Mouse (Mus musculus): ENCODE measurements around the gene Rreb1. TPM values are rescaled to one million over a fixed set of nuclear protein-coding genes. Genes with fewer than 3 reads are reported as not detected.

Gene Rreb1
- polyA plus RNA-seq, 1 experiment from 2014 or later, result 2.0 TPM

DNA sequence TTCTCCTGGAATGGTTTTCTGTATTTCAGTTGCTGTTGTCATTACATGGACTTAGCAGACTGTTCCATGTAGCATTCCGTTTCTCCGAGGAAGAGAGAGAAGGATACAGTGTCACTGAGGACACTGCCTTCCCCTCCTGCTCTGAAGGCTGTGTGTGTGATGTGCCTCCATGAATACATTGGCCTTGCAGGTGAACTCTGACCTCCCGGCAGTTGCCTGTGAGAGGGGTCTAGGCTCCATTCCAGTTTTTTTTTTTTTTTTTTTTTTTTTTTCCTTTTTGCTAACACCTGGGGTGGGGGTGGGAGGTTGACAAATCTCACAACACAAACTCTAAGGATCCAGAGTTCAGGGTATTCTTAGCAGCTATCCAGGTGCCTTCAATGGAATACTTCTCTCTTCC is 124.8 kb downstream of the Rreb1 start:
- WGBS, result 97% methylated on average over 3 of the region's 3 CpGs
- no peak overlapping the region for H3K27ac ChIP-seq (ENCODE audit: low read depth, low read length)
- H3K27me3 ChIP-seq (replicated peaks; ENCODE audit: control insufficient read depth, insufficient read depth, low read length), result no peaks in the 10 kb centered on the region
- no peak overlapping the region for H3K9ac ChIP-seq (ENCODE audit: low read depth, low read length)
- H3K36me3 ChIP-seq (ENCODE audit: control insufficient read depth, insufficient read depth, low read length), result no peaks in the 10 kb centered on the region
- H3K4me1 ChIP-seq (ENCODE audit: control insufficient read depth, insufficient read depth, low read depth, low read length), result no peaks in the 10 kb centered on the region
- no peak overlapping the region for H3K4me2 ChIP-seq (ENCODE audit: low read length)
- no peak overlapping the region for H3K4me3 ChIP-seq (ENCODE audit: low read length)
- ATAC-seq, result no peak
- H3K9me3 ChIP-seq (ENCODE audit: control insufficient read depth, low read length), result no peaks in the 10 kb centered on the region

DNA sequence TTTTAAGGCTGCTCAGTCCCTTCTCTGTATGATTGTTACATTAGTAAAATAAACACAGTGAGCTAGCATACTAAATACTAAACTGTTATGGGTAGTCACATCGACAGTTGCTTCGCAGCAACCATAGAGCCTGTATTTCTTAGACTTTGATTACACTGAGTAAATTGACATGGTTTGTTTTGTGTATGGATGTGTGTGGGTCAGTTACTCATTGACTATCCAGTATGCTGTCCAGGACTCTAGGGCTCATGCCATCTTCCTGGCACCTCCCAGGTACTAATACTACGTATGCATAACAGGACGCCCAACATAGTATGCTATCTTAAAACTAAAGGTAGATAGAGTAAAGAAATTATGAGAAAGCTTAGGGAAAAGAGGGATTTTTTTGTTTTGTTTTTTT is 125.3 kb downstream of the Rreb1 start:
- H3K9me3 ChIP-seq (ENCODE audit: control insufficient read depth, low read length), result no peaks in the 10 kb centered on the region
- H3K27me3 ChIP-seq (replicated peaks; ENCODE audit: control insufficient read depth, insufficient read depth, low read length), result no peaks in the 10 kb centered on the region

GRCm38 (mm10) chr13:37904436-37904835 is 126.2 kb downstream of the Rreb1 start:
- 93% methylated on average over 6 of the region's 6 CpGs for WGBS
- Histone ChIP-seq H3K4me1 (ENCODE audit: control insufficient read depth, insufficient read depth, low read depth, low read length) (no peaks in the 10 kb centered on the region), H3K36me3 (ENCODE audit: control insufficient read depth, insufficient read depth, low read length) (no peaks in the 10 kb centered on the region), H3K27me3 (replicated peaks; ENCODE audit: control insufficient read depth, insufficient read depth, low read length) (no peaks in the 10 kb centered on the region), H3K9ac (ENCODE audit: low read depth, low read length) (no peak overlapping the region), H3K4me2 (ENCODE audit: low read length) (no peak overlapping the region), H3K27ac (ENCODE audit: low read depth, low read length) (no peak overlapping the region), H3K4me3 (ENCODE audit: low read length) (no peak overlapping the region), H3K9me3 (ENCODE audit: control insufficient read depth, low read length) (no peaks in the 10 kb centered on the region)
- no peak for ATAC-seq

More for the DNA sequence above, 125.3 kb downstream of the Rreb1 start:
- WGBS, result 96% methylated on average over 4 of the region's 4 CpGs
- no peak overlapping the region for H3K4me2 ChIP-seq (ENCODE audit: low read length)
- H3K36me3 ChIP-seq (ENCODE audit: control insufficient read depth, insufficient read depth, low read length), result no peaks in the 10 kb centered on the region
- no peak overlapping the region for H3K9ac ChIP-seq (ENCODE audit: low read depth, low read length)
- no peak overlapping the region for H3K4me3 ChIP-seq (ENCODE audit: low read length)
- H3K4me1 ChIP-seq (ENCODE audit: control insufficient read depth, insufficient read depth, low read depth, low read length), result no peaks in the 10 kb centered on the region
- ATAC-seq, result no peak
- no peak overlapping the region for H3K27ac ChIP-seq (ENCODE audit: low read depth, low read length)

DNA sequence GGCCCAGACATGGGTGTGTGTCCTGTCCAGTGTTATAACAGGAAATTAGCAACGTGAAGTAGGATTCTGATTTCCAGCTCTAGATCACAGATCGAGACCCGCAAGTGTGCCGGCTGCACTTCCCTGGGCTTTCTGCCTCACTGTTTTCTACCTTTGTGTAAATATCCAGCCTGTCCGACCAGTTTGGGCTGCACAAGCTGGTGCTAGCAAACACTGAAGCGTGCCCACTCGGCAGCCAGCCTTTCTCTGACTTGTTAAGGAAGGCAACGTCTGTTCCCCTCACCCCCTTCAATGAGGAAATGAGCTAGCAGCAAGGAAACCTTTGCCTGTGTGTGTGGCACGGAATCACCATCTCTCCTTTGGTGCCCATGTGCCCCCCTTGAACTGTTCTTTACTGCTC is 129.9 kb downstream of the Rreb1 start:
- no peak overlapping the region for H3K4me3 ChIP-seq (ENCODE audit: low read length)
- H3K9me3 ChIP-seq (ENCODE audit: control insufficient read depth, low read length), result no peaks in the 10 kb centered on the region
- H3K4me1 ChIP-seq (ENCODE audit: control insufficient read depth, insufficient read depth, low read depth, low read length), result no peaks in the 10 kb centered on the region
- H3K4me2 ChIP-seq (ENCODE audit: low read length), result no peak overlapping the region
- no peak overlapping the region for H3K9ac ChIP-seq (ENCODE audit: low read depth, low read length)
- no peaks in the 10 kb centered on the region for H3K36me3 ChIP-seq (ENCODE audit: control insufficient read depth, insufficient read depth, low read length)
- no peak overlapping the region for H3K27ac ChIP-seq (ENCODE audit: low read depth, low read length)
- no peaks in the 10 kb centered on the region for H3K27me3 ChIP-seq (replicated peaks; ENCODE audit: control insufficient read depth, insufficient read depth, low read length)
- WGBS, result 87% methylated on average over 9 of the region's 9 CpGs
- ATAC-seq, result no peak

GRCm38 (mm10) chr13:37908493-37908892 is 130.3 kb downstream of the Rreb1 start:
- H3K27me3 ChIP-seq (replicated peaks; ENCODE audit: control insufficient read depth, insufficient read depth, low read length), result no peaks in the 10 kb centered on the region
- ATAC-seq, result no peak
- no peaks in the 10 kb centered on the region for H3K9me3 ChIP-seq (ENCODE audit: control insufficient read depth, low read length)
- H3K4me3 ChIP-seq (ENCODE audit: low read length), result no peak overlapping the region
- H3K36me3 ChIP-seq (ENCODE audit: control insufficient read depth, insufficient read depth, low read length), result no peaks in the 10 kb centered on the region
- WGBS, result 82% methylated on average over 6 of the region's 6 CpGs
- H3K9ac ChIP-seq (ENCODE audit: low read depth, low read length), result no peak overlapping the region
- no peak overlapping the region for H3K27ac ChIP-seq (ENCODE audit: low read depth, low read length)
- H3K4me2 ChIP-seq (ENCODE audit: low read length), result no peak overlapping the region
- H3K4me1 ChIP-seq (ENCODE audit: control insufficient read depth, insufficient read depth, low read depth, low read length), result no peaks in the 10 kb centered on the region

- no peak for ATAC-seq
Measured at GRCm38 (mm10) chr13:37909225-37909624, 131.0 kb downstream of the Rreb1 start.

GRCm38 (mm10) chr13:37912011-37912410 is 133.8 kb downstream of the Rreb1 start:
- Histone ChIP-seq H3K4me3 (ENCODE audit: low read length) (no peak overlapping the region), H3K27me3 (replicated peaks; ENCODE audit: control insufficient read depth, insufficient read depth, low read length) (no peaks in the 10 kb centered on the region), H3K27ac (ENCODE audit: low read depth, low read length) (no peak overlapping the region), H3K9ac (ENCODE audit: low read depth, low read length) (no peak overlapping the region), H3K4me2 (ENCODE audit: low read length) (no peak overlapping the region), H3K4me1 (ENCODE audit: control insufficient read depth, insufficient read depth, low read depth, low read length) (no peaks in the 10 kb centered on the region), H3K36me3 (ENCODE audit: control insufficient read depth, insufficient read depth, low read length) (no peaks in the 10 kb centered on the region), H3K9me3 (ENCODE audit: control insufficient read depth, low read length) (no peaks in the 10 kb centered on the region)
- WGBS, result 82% methylated on average over 6 of the region's 6 CpGs
- no peak for ATAC-seq

More at GRCm38 (mm10) chr13:37909225-37909624, 131.0 kb downstream of the Rreb1 start:
- Histone ChIP-seq H3K36me3 (ENCODE audit: control insufficient read depth, insufficient read depth, low read length) (no peaks in the 10 kb centered on the region), H3K9ac (ENCODE audit: low read depth, low read length) (no peak overlapping the region), H3K27ac (ENCODE audit: low read depth, low read length) (no peak overlapping the region), H3K4me2 (ENCODE audit: low read length) (no peak overlapping the region), H3K27me3 (replicated peaks; ENCODE audit: control insufficient read depth, insufficient read depth, low read length) (no peaks in the 10 kb centered on the region), H3K4me3 (ENCODE audit: low read length) (no peak overlapping the region), H3K9me3 (ENCODE audit: control insufficient read depth, low read length) (no peaks in the 10 kb centered on the region), H3K4me1 (ENCODE audit: control insufficient read depth, insufficient read depth, low read depth, low read length) (no peaks in the 10 kb centered on the region)
- 73% methylated on average over 2 of the region's 2 CpGs for WGBS

DNA sequence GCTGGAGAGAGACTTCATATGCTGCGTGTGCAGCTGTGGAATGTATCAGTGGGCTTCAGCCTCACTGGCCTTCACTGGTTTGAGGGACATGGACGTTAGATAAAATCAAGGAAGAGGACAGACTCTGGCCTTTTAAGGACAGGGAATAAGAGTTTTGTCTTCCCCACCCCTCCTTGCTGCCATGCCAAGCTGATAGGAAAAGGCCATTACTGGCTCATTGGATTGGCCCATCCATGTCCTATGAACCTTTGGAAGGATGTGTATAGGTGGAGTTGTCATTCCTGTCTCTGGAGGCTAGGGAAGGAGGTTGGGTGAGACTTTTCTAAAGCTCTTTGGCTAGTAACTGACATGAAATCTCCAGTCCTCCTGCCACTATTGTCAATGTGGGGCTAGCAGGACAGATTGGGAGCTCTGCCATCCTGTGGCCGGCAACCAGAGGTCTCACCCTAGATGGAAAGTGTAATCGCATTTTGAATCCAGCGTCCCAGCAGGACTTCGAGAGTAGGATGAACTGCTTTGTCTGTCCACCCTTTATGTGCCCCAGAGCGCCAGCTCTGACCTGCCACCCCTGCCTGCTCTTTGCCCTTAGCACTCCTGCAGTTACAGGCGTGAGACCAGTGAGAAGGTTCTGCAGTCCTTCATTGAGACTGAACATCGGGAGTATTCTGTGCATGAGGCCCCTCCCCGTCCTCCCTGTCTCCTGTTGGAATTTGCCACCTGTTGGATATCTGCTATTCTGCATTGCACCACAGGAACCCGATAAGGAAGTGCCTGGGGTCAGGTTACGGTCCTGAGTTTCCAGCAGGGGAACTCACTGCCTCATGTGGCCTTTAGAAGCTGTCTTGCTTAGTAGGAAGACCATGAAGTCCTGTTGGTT is 134.6 kb downstream of the Rreb1 start:
- 61% methylated on average over 12 of the region's 12 CpGs for WGBS
- Histone ChIP-seq H3K27me3 (replicated peaks; ENCODE audit: control insufficient read depth, insufficient read depth, low read length) (no peaks in the 10 kb centered on the region), H3K27ac (ENCODE audit: low read depth, low read length) (no peak overlapping the region), H3K9me3 (ENCODE audit: control insufficient read depth, low read length) (no peaks in the 10 kb centered on the region), H3K4me2 (ENCODE audit: low read length) (no peak overlapping the region), H3K4me3 (ENCODE audit: low read length) (no peak overlapping the region), H3K9ac (ENCODE audit: low read depth, low read length) (no peak overlapping the region), H3K36me3 (ENCODE audit: control insufficient read depth, insufficient read depth, low read length) (no peaks in the 10 kb centered on the region), H3K4me1 (ENCODE audit: control insufficient read depth, insufficient read depth, low read depth, low read length) (no peaks in the 10 kb centered on the region)
- no peak for ATAC-seq

GRCm38 (mm10) chr13:37913963-37914362 is 135.8 kb downstream of the Rreb1 start:
- no peak for ATAC-seq
- WGBS, result 71% methylated on average over 3 of the region's 3 CpGs
- H3K4me2 ChIP-seq (ENCODE audit: low read length), result no peak overlapping the region

More at GRCm38 (mm10) chr13:37913963-37914362, 135.8 kb downstream of the Rreb1 start:
- Histone ChIP-seq H3K4me3 (ENCODE audit: low read length) (no peak overlapping the region), H3K36me3 (ENCODE audit: control insufficient read depth, insufficient read depth, low read length) (no peaks in the 10 kb centered on the region), H3K9ac (ENCODE audit: low read depth, low read length) (no peak overlapping the region), H3K9me3 (ENCODE audit: control insufficient read depth, low read length) (no peaks in the 10 kb centered on the region), H3K27ac (ENCODE audit: low read depth, low read length) (no peak overlapping the region), H3K27me3 (replicated peaks; ENCODE audit: control insufficient read depth, insufficient read depth, low read length) (no peaks in the 10 kb centered on the region), H3K4me1 (ENCODE audit: control insufficient read depth, insufficient read depth, low read depth, low read length) (no peaks in the 10 kb centered on the region)
